Mouse (Mus musculus): ENCODE results near the gene Adora2a. TPM values are rescaled to one million over a fixed set of nuclear protein-coding genes. Genes with fewer than 3 reads are reported as not detected.

The Adora2a gene
- polyA plus RNA-seq, 1 experiment from 2014 or later = 5.2 TPM

GRCm38 (mm10) chr10:75316472-75316871 is 205 bp upstream of the Adora2a start:
- peaks cover 6% of the 10 kb centered on the region; the same call in 1 of the 2 replicates for H3K4me1 ChIP-seq (replicated peaks; ENCODE audit: insufficient read depth, low read length)
- peak overlapping the region; percentile 56 for H3K4me3 ChIP-seq (replicated peaks; ENCODE audit: low read depth, low read length)
- H3K36me3 ChIP-seq (ENCODE audit: insufficient read depth, low read length) = no peaks in the 10 kb centered on the region
- H3K27ac ChIP-seq = no peak overlapping the region
- H3K4me2 ChIP-seq (ENCODE audit: low read length) = peak overlapping the region; percentile 71
- TF ChIP-seq CTCF (IDR thresholded peaks at IDR 0.05; ENCODE audit: low read depth) = no peak
- H3K27me3 ChIP-seq (ENCODE audit: insufficient read depth, low read length) = no peaks in the 10 kb centered on the region
- peak overlapping the region; percentile 70; the same call in 1 of the 2 replicates for H3K9ac ChIP-seq (ENCODE audit: low read depth, low read length)
- DNase-seq (ENCODE audit: low spot score) = peak; percentile 74
- peak; percentile 35; the same call in 1 of the 2 replicates for ATAC-seq (replicated peaks; ENCODE audit: low FRiP score, low read depth)
- 3% methylated on average over 9 of the region's 9 CpGs for WGBS
- H3K9me3 ChIP-seq (replicated peaks; ENCODE audit: low read length) = no peaks in the 10 kb centered on the region

- H3K36me3 ChIP-seq (ENCODE audit: insufficient read depth, low read length) = no peaks in the 10 kb centered on the region
- H3K4me1 ChIP-seq (replicated peaks; ENCODE audit: insufficient read depth, low read length) = peaks cover 6% of the 10 kb centered on the region; the same call in 1 of the 2 replicates
- DNase-seq (ENCODE audit: low spot score) = peak; percentile 68
- peak; percentile 62 for ATAC-seq (replicated peaks; ENCODE audit: low FRiP score, low read depth)
- TF ChIP-seq CTCF (IDR thresholded peaks at IDR 0.05; ENCODE audit: low read depth) = peak; percentile 75
- H3K4me3 ChIP-seq (replicated peaks; ENCODE audit: low read depth, low read length) = peak overlapping the region; percentile 56
- peak overlapping the region; percentile 70 for H3K9ac ChIP-seq (ENCODE audit: low read depth, low read length)
- H3K27me3 ChIP-seq (ENCODE audit: insufficient read depth, low read length) = no peaks in the 10 kb centered on the region
- H3K9me3 ChIP-seq (replicated peaks; ENCODE audit: low read length) = no peaks in the 10 kb centered on the region
- H3K27ac ChIP-seq = peak overlapping the region; percentile 66; the same call in 1 of the 2 replicates
- WGBS = under 1% methylated on average over 80 of the region's 81 CpGs
- peak overlapping the region; percentile 71 for H3K4me2 ChIP-seq (ENCODE audit: low read length)
Observed at GRCm38 (mm10) chr10:75316908-75317761, 458 bp downstream of the Adora2a start.

GRCm38 (mm10) chr10:75318206-75318605 is 1.5 kb downstream of the Adora2a start:
- WGBS = 74% methylated on average over 6 of the region's 6 CpGs
- no peak for TF ChIP-seq CTCF (IDR thresholded peaks at IDR 0.05; ENCODE audit: low read depth)
- H3K27ac ChIP-seq = no peak overlapping the region
- H3K9me3 ChIP-seq (replicated peaks; ENCODE audit: low read length) = no peaks in the 10 kb centered on the region
- 0 out of 2 replicates have a peak overlapping the region, but pooled peaks have one; percentile 70 for H3K9ac ChIP-seq (ENCODE audit: low read depth, low read length)
- H3K36me3 ChIP-seq (ENCODE audit: insufficient read depth, low read length) = no peaks in the 10 kb centered on the region
- H3K4me1 ChIP-seq (replicated peaks; ENCODE audit: insufficient read depth, low read length) = peaks cover 6% of the 10 kb centered on the region; the same call in 1 of the 2 replicates
- DNase-seq (ENCODE audit: low spot score) (no peak), ATAC-seq (replicated peaks; ENCODE audit: low FRiP score, low read depth) (no peak)
- peak overlapping the region; percentile 71 for H3K4me2 ChIP-seq (ENCODE audit: low read length)
- peak overlapping the region; percentile 56; the same call in 1 of the 2 replicates for H3K4me3 ChIP-seq (replicated peaks; ENCODE audit: low read depth, low read length)
- no peaks in the 10 kb centered on the region for H3K27me3 ChIP-seq (ENCODE audit: insufficient read depth, low read length)

- H3K4me3 ChIP-seq (replicated peaks; ENCODE audit: low read depth, low read length) = no peak overlapping the region
- no peaks in the 10 kb centered on the region for H3K9me3 ChIP-seq (replicated peaks; ENCODE audit: low read length)
- DNase-seq (ENCODE audit: low spot score) (no peak), ATAC-seq (replicated peaks; ENCODE audit: low FRiP score, low read depth) (no peak)
- TF ChIP-seq CTCF (IDR thresholded peaks at IDR 0.05; ENCODE audit: low read depth) = no peak
- no peak overlapping the region for H3K4me2 ChIP-seq (ENCODE audit: low read length)
- no peaks in the 10 kb centered on the region; the same call in 1 of the 2 replicates for H3K4me1 ChIP-seq (replicated peaks; ENCODE audit: insufficient read depth, low read length)
- no peak overlapping the region for H3K27ac ChIP-seq
- H3K27me3 ChIP-seq (ENCODE audit: insufficient read depth, low read length) = no peaks in the 10 kb centered on the region
- WGBS = 66% methylated on average over 4 of the region's 4 CpGs
- H3K9ac ChIP-seq (ENCODE audit: low read depth, low read length) = no peak overlapping the region
- H3K36me3 ChIP-seq (ENCODE audit: insufficient read depth, low read length) = 0 out of 2 replicates have a peak, but pooled peaks cover 1% of the 10 kb centered on the region
Observed at GRCm38 (mm10) chr10:75320321-75320720, 3.6 kb downstream of the Adora2a start.

GRCm38 (mm10) chr10:75322966-75323365 is 6.3 kb downstream of the Adora2a start:
- no peak for TF ChIP-seq CTCF (IDR thresholded peaks at IDR 0.05; ENCODE audit: low read depth)
- Histone ChIP-seq H3K36me3 (ENCODE audit: insufficient read depth, low read length) (0 out of 2 replicates have a peak, but pooled peaks cover 2% of the 10 kb centered on the region), H3K9me3 (replicated peaks; ENCODE audit: low read length) (no peaks in the 10 kb centered on the region), H3K4me2 (ENCODE audit: low read length) (no peak overlapping the region), H3K27ac (no peak overlapping the region), H3K9ac (ENCODE audit: low read depth, low read length) (no peak overlapping the region), H3K4me3 (replicated peaks; ENCODE audit: low read depth, low read length) (no peak overlapping the region), H3K4me1 (replicated peaks; ENCODE audit: insufficient read depth, low read length) (0 out of 2 replicates have a peak, but pooled peaks cover 8% of the 10 kb centered on the region), H3K27me3 (ENCODE audit: insufficient read depth, low read length) (no peaks in the 10 kb centered on the region)
- DNase-seq (ENCODE audit: low spot score) (no peak), ATAC-seq (replicated peaks; ENCODE audit: low FRiP score, low read depth) (no peak)
- WGBS = 56% methylated on average over 6 of the region's 6 CpGs

GRCm38 (mm10) chr10:75323986-75324385 is 7.3 kb downstream of the Adora2a start:
- H3K4me3 ChIP-seq (replicated peaks; ENCODE audit: low read depth, low read length) = no peak overlapping the region
- 0 out of 2 replicates have a peak, but pooled peaks cover 8% of the 10 kb centered on the region for H3K4me1 ChIP-seq (replicated peaks; ENCODE audit: insufficient read depth, low read length)
- 0 out of 2 replicates have a peak, but pooled peaks cover 2% of the 10 kb centered on the region for H3K36me3 ChIP-seq (ENCODE audit: insufficient read depth, low read length)
- 85% methylated on average over 8 of the region's 8 CpGs for WGBS
- no peak overlapping the region for H3K27ac ChIP-seq
- DNase-seq (ENCODE audit: low spot score) (no peak), ATAC-seq (replicated peaks; ENCODE audit: low FRiP score, low read depth) (no peak)
- H3K9ac ChIP-seq (ENCODE audit: low read depth, low read length) = no peak overlapping the region
- no peaks in the 10 kb centered on the region for H3K9me3 ChIP-seq (replicated peaks; ENCODE audit: low read length)
- TF ChIP-seq CTCF (IDR thresholded peaks at IDR 0.05; ENCODE audit: low read depth) = no peak
- H3K4me2 ChIP-seq (ENCODE audit: low read length) = no peak overlapping the region
- H3K27me3 ChIP-seq (ENCODE audit: insufficient read depth, low read length) = no peaks in the 10 kb centered on the region
